Mouse (Mus musculus) small intestine, adult 2 months (tissue): ENCODE measurements around the gene Slc17a1.

Source experiments
- CTCF ChIP-seq: fragments of 200-500 bp; IDR thresholded peaks from 2 replicates; pipeline ENCODE4 v1.5.1; 2012; ENCODE audit warnings: low read depth, mild to moderate bottlenecking, control low read depth, inconsistent platforms, low read length, moderate library complexity, mixed read lengths; ENCODE audit not compliant: insufficient replicate concordance, insufficient read length; ENCODE audit errors: extremely low read depth
- POLR2A ChIP-seq: fragments of 200-500 bp; IDR thresholded peaks from 2 replicates; pipeline ENCODE4 v1.6.1; 2012; ENCODE audit warnings: low read depth, mild to moderate bottlenecking, control low read depth, inconsistent platforms, low read length, moderate library complexity

GRCm38 (mm10) chr13:23879106-23879505, 11.6 kb downstream of the Slc17a1 start:
- TF ChIP-seq CTCF (no peak), POLR2A (no peak)
